Mouse (Mus musculus) lung, postnatal 0 days (tissue): ENCODE results near the gene Tpm3. TPM values are rescaled to one million over a fixed set of nuclear protein-coding genes. Genes with fewer than 3 reads are reported as not detected.
A peak's percentile ranks its signal among the peaks of the same experiment; 100 is the strongest.
"Not testable (repeated sequence)": the region's sequence is repeated elsewhere in the genome, so short reads cannot be mapped to it uniquely, and the experiment has no call there.

ENCODE experiments used
- ATAC-seq: fragments of 200-750 bp; cut with Nextera tagmentation; 2 replicates; pipeline ENCODE4 v1.8.0; 2017; ENCODE audit warnings: moderate library complexity
- DNase-seq: peaks from one replicate; pipeline ENCODE4 v3.0.0-alpha.2; 2016; ENCODE audit warnings: low spot score
- H3K27ac ChIP-seq: fragments of 300-500 bp; sonication (generic); 2 replicates; pipeline ENCODE4 v1.5.1; 2014; ENCODE audit warnings: antibody characterized with exemption, mild to moderate bottlenecking, low read length, mixed read lengths
- H3K27me3 ChIP-seq: fragments of 300-500 bp; sonication (generic); replicated peaks from 2 replicates; pipeline ENCODE4 v1.6.1; 2014; ENCODE audit warnings: low read length, mixed read lengths; ENCODE audit not compliant: insufficient read depth
- H3K36me3 ChIP-seq: fragments of 300-500 bp; sonication (generic); 2 replicates; pipeline ENCODE4 v1.6.1; 2014; ENCODE audit warnings: low read length, mixed read lengths; ENCODE audit not compliant: insufficient read depth
- H3K4me1 ChIP-seq: fragments of 300-500 bp; sonication (generic); 2 replicates; pipeline ENCODE4 v1.6.1; 2014; ENCODE audit warnings: antibody characterized with exemption, low read depth, low read length, mixed read lengths; ENCODE audit not compliant: insufficient read depth
- H3K4me2 ChIP-seq: fragments of 300-500 bp; sonication (generic); replicated peaks from 2 replicates; pipeline ENCODE4 v1.6.1; 2014; ENCODE audit warnings: low read depth, mild to moderate bottlenecking, low read length, moderate library complexity, mixed read lengths
- H3K4me3 ChIP-seq: fragments of 300-500 bp; sonication (generic); 2 replicates; pipeline ENCODE4 v1.5.1; 2014; ENCODE audit warnings: low read depth, low read length
- H3K9ac ChIP-seq: fragments of 300-500 bp; sonication (generic); replicated peaks from 2 replicates; pipeline ENCODE4 v1.6.1; 2014; ENCODE audit warnings: low read depth, mild to moderate bottlenecking
- H3K9me3 ChIP-seq: fragments of 300-500 bp; sonication (generic); 2 replicates; pipeline ENCODE4 v1.6.1; 2016; ENCODE audit warnings: low read length, mixed read lengths
- CTCF ChIP-seq: IDR thresholded peaks from 2 replicates; pipeline ENCODE4 v1.5.1; 2016; ENCODE audit warnings: antibody characterized with exemption, mild to moderate bottlenecking
- EP300 ChIP-seq: IDR thresholded peaks from 2 replicates; pipeline ENCODE4 v1.6.1; 2016; ENCODE audit warnings: antibody characterized with exemption, mild to moderate bottlenecking, control low read depth
- WGBS: fragments of 180-500 bp; shearing (Covaris S2); extraction: QIAGEN DNeasy Blood & Tissue Kit; methylation state at CpG from one replicate; pipeline ENCODE4 v1.1.7; 2014; 5-methylcytosine and 5-hydroxymethylcytosine counted together
- polyA plus RNA-seq: library from polyadenylated mRNA; unstranded; fragments of >200 nt; fragmentation: Nextera tagmentation; extraction: Ambion mirVana; gene quantifications from 2 replicates; pipeline ENCODE4 v1.2.1, GENCODE M21; 2015

The Tpm3 gene
- polyA plus RNA-seq, 1 experiment from 2014 or later = 506 TPM

GRCm38 (mm10) chr3:90122036-90122435 lies 49.6 kb downstream of the Tpm3 start:
- not testable (repeated sequence) for H3K4me2 ChIP-seq, H3K27me3 ChIP-seq, H3K9me3 ChIP-seq, ATAC-seq, H3K4me1 ChIP-seq, H3K9ac ChIP-seq, H3K4me3 ChIP-seq, H3K36me3 ChIP-seq, DNase-seq, H3K27ac ChIP-seq
- 0 out of 2 replicates have a peak, but pooled peaks have one; percentile 8 for TF ChIP-seq CTCF
- 71% methylated on average over 5 of the region's 5 CpGs for WGBS

GRCm38 (mm10) chr3:90125710-90126109 lies 53.3 kb downstream of the Tpm3 start:
- no peak overlapping the region for H3K4me3 ChIP-seq
- H3K4me2 ChIP-seq = no peak overlapping the region
- H3K27me3 ChIP-seq = no peaks in the 10 kb centered on the region
- DNase-seq (no peak), ATAC-seq (no peak)
- TF ChIP-seq EP300 (no peak), CTCF (no peak)
- 73% methylated on average over 5 of the region's 5 CpGs for WGBS
- H3K9me3 ChIP-seq = no peaks in the 10 kb centered on the region
- no peak overlapping the region for H3K27ac ChIP-seq
- no peaks in the 10 kb centered on the region for H3K4me1 ChIP-seq
- H3K36me3 ChIP-seq = no peaks in the 10 kb centered on the region
- H3K9ac ChIP-seq = no peak overlapping the region

GRCm38 (mm10) chr3:90127881-90128280 lies 55.4 kb downstream of the Tpm3 start:
- H3K4me1 ChIP-seq = no peaks in the 10 kb centered on the region
- H3K27ac ChIP-seq = no peak overlapping the region
- no peak overlapping the region for H3K4me3 ChIP-seq
- H3K9ac ChIP-seq = no peak overlapping the region
- 96% methylated on average over 6 of the region's 6 CpGs for WGBS
- no peak overlapping the region for H3K4me2 ChIP-seq
- H3K27me3 ChIP-seq = no peaks in the 10 kb centered on the region
- no peaks in the 10 kb centered on the region for H3K36me3 ChIP-seq
- DNase-seq (no peak), ATAC-seq (no peak)
- TF ChIP-seq CTCF (no peak), EP300 (no peak)
- H3K9me3 ChIP-seq = no peaks in the 10 kb centered on the region

GRCm38 (mm10) chr3:90132745-90133144 lies 60.3 kb downstream of the Tpm3 start:
- ATAC-seq = no peak
- H3K36me3 ChIP-seq = no peaks in the 10 kb centered on the region
- no peaks in the 10 kb centered on the region for H3K9me3 ChIP-seq
- 56% methylated on average over 3 of the region's 3 CpGs for WGBS
- no peak for DNase-seq
- H3K9ac ChIP-seq = no peak overlapping the region
- TF ChIP-seq CTCF = no peak
- no peak for TF ChIP-seq EP300
- H3K4me2 ChIP-seq = no peak overlapping the region
- no peaks in the 10 kb centered on the region for H3K27me3 ChIP-seq
- H3K4me1 ChIP-seq = peaks cover 5% of the 10 kb centered on the region; the same call in 1 of the 2 replicates
- no peak overlapping the region for H3K4me3 ChIP-seq
- H3K27ac ChIP-seq = no peak overlapping the region

GRCm38 (mm10) chr3:90133331-90133730 lies 60.9 kb downstream of the Tpm3 start:
- no peak overlapping the region for H3K4me2 ChIP-seq
- 93% methylated on average over 1 of the region's 1 CpGs for WGBS
- H3K27ac ChIP-seq = no peak overlapping the region
- H3K4me1 ChIP-seq = peaks cover 5% of the 10 kb centered on the region; the same call in 1 of the 2 replicates
- H3K36me3 ChIP-seq = no peaks in the 10 kb centered on the region
- H3K9ac ChIP-seq = no peak overlapping the region
- no peaks in the 10 kb centered on the region for H3K27me3 ChIP-seq
- no peaks in the 10 kb centered on the region for H3K9me3 ChIP-seq
- ATAC-seq (no peak), DNase-seq (no peak)
- H3K4me3 ChIP-seq = no peak overlapping the region
- TF ChIP-seq EP300 (no peak), CTCF (peak; percentile 27; the same call in 1 of the 2 replicates)

GRCm38 (mm10) chr3:90134483-90134882 lies 62.0 kb downstream of the Tpm3 start:
- DNase-seq (peak; percentile 67), ATAC-seq (peak; percentile 81)
- H3K9me3 ChIP-seq = no peaks in the 10 kb centered on the region
- peaks cover 5% of the 10 kb centered on the region; the same call in 1 of the 2 replicates for H3K4me1 ChIP-seq
- no peaks in the 10 kb centered on the region for H3K36me3 ChIP-seq
- H3K4me3 ChIP-seq = no peak overlapping the region
- WGBS = 14% methylated on average over 3 of the region's 3 CpGs
- TF ChIP-seq CTCF (no peak), EP300 (no peak)
- no peak overlapping the region for H3K4me2 ChIP-seq
- H3K9ac ChIP-seq = no peak overlapping the region
- no peak overlapping the region for H3K27ac ChIP-seq
- no peaks in the 10 kb centered on the region for H3K27me3 ChIP-seq

GRCm38 (mm10) chr3:90134993-90135392 lies 62.5 kb downstream of the Tpm3 start:
- Histone ChIP-seq H3K36me3 (no peaks in the 10 kb centered on the region), H3K9me3 (no peaks in the 10 kb centered on the region), H3K9ac (no peak overlapping the region), H3K27me3 (no peaks in the 10 kb centered on the region), H3K4me3 (no peak overlapping the region), H3K4me1 (peaks cover 5% of the 10 kb centered on the region; the same call in 1 of the 2 replicates), H3K4me2 (no peak overlapping the region), H3K27ac (no peak overlapping the region)
- ATAC-seq = no peak
- no peak for TF ChIP-seq EP300
- WGBS = 52% methylated on average over 5 of the region's 5 CpGs
- DNase-seq = no peak
